Mouse (Mus musculus) layer of hippocampus, adult 2 months (tissue): ENCODE measurements around the gene Flot1. TPM values are rescaled to one million over a fixed set of nuclear protein-coding genes. Genes with fewer than 3 reads are reported as not detected.
"Not testable (repeated sequence)": the region's sequence is repeated elsewhere in the genome, so short reads cannot be mapped to it uniquely, and the experiment has no call there.

Source experiments
- DNase-seq, 2 experiments: peaks; one replicate each; pipeline ENCODE4 v3.0.0; 2022; ENCODE audit warnings: low spot score in 2 of 2
- H3K27ac ChIP-seq: fragments of 200-600 bp; 2 replicates; pipeline ENCODE4 v1.8.1; 2022
- H3K4me3 ChIP-seq: fragments of 200-600 bp; 2 replicates; pipeline ENCODE4 v1.8.1; 2022; ENCODE audit warnings: mild to moderate bottlenecking
- CTCF ChIP-seq: fragments of 200-600 bp; conservative IDR thresholded peaks from 2 replicates; pipeline ENCODE4 v1.8.1; 2022; ENCODE audit warnings: antibody characterized with exemption, mild to moderate bottlenecking, moderate library complexity
- total RNA-seq, 2 experiments: library from RNA; stranded (reverse); gene quantifications; 2 replicates each; pipeline ENCODE4 v1.2.3; 2021

The Flot1 gene
- total RNA-seq, 2 experiments from 2014 or later: 124 to 128 TPM

- Histone ChIP-seq H3K27ac (peak overlapping the region; percentile 56), H3K4me3 (peak overlapping the region; percentile 24; the same call in 1 of the 2 replicates)
- DNase-seq: no peak
- TF ChIP-seq CTCF: peak; percentile 39
Observed at GRCm38 (mm10) chr17:35834696-35835422, 11.8 kb downstream of the Flot1 start.

GRCm38 (mm10) chr17:35835424-35836140 lies 12.6 kb downstream of the Flot1 start:
- no peak for DNase-seq
- Histone ChIP-seq H3K4me3 (no peak overlapping the region; the same call in 1 of the 2 replicates), H3K27ac (peak overlapping the region; percentile 56; the same call in 1 of the 2 replicates)
- TF ChIP-seq CTCF: no peak

- peak; percentile 93 for TF ChIP-seq CTCF
- DNase-seq: peak; percentile 90 to 93
- H3K4me3 ChIP-seq: peak overlapping the region; percentile 91
- peak overlapping the region; percentile 89 for H3K27ac ChIP-seq
Observed at GRCm38 (mm10) chr17:35836178-35836965, 13.3 kb downstream of the Flot1 start.

- peak; percentile 82 to 85 for DNase-seq
- Histone ChIP-seq H3K4me3 (peak overlapping the region; percentile 91), H3K27ac (peak overlapping the region; percentile 89)
- TF ChIP-seq CTCF: no peak
Observed at GRCm38 (mm10) chr17:35836991-35837422, 14.0 kb downstream of the Flot1 start.

GRCm38 (mm10) chr17:35837487-35837886 lies 14.5 kb downstream of the Flot1 start:
- Histone ChIP-seq H3K27ac (peak overlapping the region; percentile 89), H3K4me3 (peak overlapping the region; percentile 91)
- DNase-seq: peak in 1 of 2 experiments; percentile 58
- no peak for TF ChIP-seq CTCF

GRCm38 (mm10) chr17:35838122-35838544 lies 15.1 kb downstream of the Flot1 start, which contains the start of gene Tubb5:
TSS of gene Tubb5 (minus strand) at chr17:35838306.
- TF ChIP-seq CTCF: 0 out of 2 replicates have a peak, but pooled peaks have one; percentile 7
- Histone ChIP-seq H3K4me3 (peak within 1 kb of the TSS; percentile 91), H3K27ac (peak within 1 kb of the TSS; percentile 89)
- DNase-seq: peak; percentile 96 to 97

- Histone ChIP-seq H3K27ac (peak overlapping the region; percentile 63; the same call in 1 of the 2 replicates), H3K4me3 (peak overlapping the region; percentile 26; the same call in 1 of the 2 replicates)
- DNase-seq: no peak
- no peak for TF ChIP-seq CTCF
Observed at GRCm38 (mm10) chr17:35838570-35838969, 15.5 kb downstream of the Flot1 start.

- H3K27ac ChIP-seq: peak overlapping the region; percentile 63; the same call in 1 of the 2 replicates
- not testable (repeated sequence) for DNase-seq, H3K4me3 ChIP-seq
Observed at GRCm38 (mm10) chr17:35839002-35839401, 16.0 kb downstream of the Flot1 start.

- Histone ChIP-seq H3K27ac (peak overlapping the region; percentile 86), H3K4me3 (peak overlapping the region; percentile 55)
- no peak for DNase-seq
- TF ChIP-seq CTCF: no peak
Observed at GRCm38 (mm10) chr17:35840561-35840960, 17.5 kb downstream of the Flot1 start.

- H3K27ac ChIP-seq: peak within 1 kb of the TSS; percentile 86
- TF ChIP-seq CTCF: peak; percentile 51
Observed at GRCm38 (mm10) chr17:35841076-35841950, 18.3 kb downstream of the Flot1 start, which contains the start of gene Mdc1. TSS of gene Mdc1 (plus strand) at chr17:35841515.

GRCm38 (mm10) chr17:35842006-35842405 lies 19.0 kb downstream of the Flot1 start:
- no peak for DNase-seq
- Histone ChIP-seq H3K27ac (peak overlapping the region; percentile 71; the same call in 1 of the 2 replicates), H3K4me3 (peak overlapping the region; percentile 67)
- TF ChIP-seq CTCF: no peak

More at GRCm38 (mm10) chr17:35841076-35841950, 18.3 kb downstream of the Flot1 start, which contains the start of gene Mdc1:
- peak within 1 kb of the TSS; percentile 67 for H3K4me3 ChIP-seq
- peak; percentile 99 to 100 for DNase-seq
